Mouse (Mus musculus) activated CD4-positive, CD25-positive, alpha-beta regulatory T cell (primary cell): Measurements from ENCODE around the gene Akip1. TPM values are rescaled to one million over a fixed set of nuclear protein-coding genes. Genes with fewer than 3 reads are reported as not detected.

Experiments
- polyA plus RNA-seq, 2 experiments: library from polyadenylated mRNA; unstranded; fragments of 100-300 nt; shearing (Covaris generic); gene quantifications; one replicate each; pipeline ENCODE4 v1.2.1; 2017

The Akip1 gene
- 10 to 100 TPM; 33.9 to 34.2 TPM for polyA plus RNA-seq

DNA sequence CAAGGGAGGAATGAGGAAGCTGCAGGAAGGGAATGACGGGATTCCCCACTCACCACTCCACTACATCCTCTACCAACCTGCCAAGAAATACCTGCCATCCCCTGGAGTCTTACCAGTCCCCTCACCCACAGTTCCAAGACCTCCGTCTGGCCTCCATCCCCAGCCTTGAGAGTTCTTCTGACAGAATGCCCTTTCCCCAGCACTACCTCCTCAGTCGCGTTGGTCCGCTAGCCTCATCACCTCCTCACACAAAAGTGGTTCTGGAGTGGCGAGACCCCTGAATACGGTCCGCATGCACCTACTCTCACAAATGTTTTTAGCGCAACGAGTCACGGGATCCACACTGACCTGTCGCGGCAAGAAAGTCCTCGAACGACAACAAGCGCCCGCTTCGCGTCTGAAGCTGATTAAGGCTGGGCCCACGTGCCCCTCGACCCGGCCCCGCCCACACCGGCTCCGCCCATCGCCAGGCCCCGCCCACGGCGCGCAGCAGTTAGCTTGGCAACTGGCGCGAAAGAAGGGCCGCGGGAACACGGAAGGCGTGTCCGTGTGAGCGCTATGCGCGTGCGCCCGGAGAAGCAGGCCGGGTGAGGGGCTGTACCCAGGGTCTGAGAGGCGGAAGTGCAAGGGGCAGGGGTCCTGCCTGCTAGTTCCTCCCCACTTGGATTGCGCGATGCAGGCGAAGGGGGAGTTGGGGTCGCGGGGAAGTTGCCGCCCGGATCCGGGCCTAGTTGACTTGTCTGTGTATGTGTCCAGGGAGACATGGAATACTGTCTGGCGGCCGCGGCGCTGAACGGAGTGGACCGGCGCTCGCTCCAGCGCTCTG, at the start of gene Akip1, which contains the start of gene St5:
Gene Akip1 (plus strand): TSS at position 501 of the 826 bp plus-strand sequence.
Gene St5 (minus strand): TSS at position 416 of the 826 bp plus-strand sequence.

DNA sequence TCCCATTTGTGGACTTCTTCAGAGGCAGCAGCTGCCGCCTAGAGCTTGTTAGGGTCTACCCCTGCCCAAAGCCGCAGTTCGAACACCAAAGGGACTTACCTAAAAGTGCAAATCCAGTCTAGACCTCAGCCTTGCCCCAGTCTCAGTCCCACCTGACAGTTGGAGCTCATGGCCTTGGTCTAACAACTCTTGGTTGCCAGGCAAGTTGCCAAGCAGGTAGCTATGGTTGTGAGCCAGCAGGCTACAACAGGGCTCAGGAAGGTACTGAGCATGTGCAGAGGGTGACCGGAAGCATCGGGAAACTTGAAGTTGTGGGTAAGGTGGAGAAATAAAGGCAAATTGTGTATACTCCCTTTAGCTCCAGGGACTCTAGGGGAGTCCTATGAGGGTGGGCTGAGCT, 20.2 kb downstream of the Akip1 start, which contains the start of gene BC051019:
Gene BC051019 (minus strand): TSS at position 154 of the 400 bp plus-strand sequence.

DNA sequence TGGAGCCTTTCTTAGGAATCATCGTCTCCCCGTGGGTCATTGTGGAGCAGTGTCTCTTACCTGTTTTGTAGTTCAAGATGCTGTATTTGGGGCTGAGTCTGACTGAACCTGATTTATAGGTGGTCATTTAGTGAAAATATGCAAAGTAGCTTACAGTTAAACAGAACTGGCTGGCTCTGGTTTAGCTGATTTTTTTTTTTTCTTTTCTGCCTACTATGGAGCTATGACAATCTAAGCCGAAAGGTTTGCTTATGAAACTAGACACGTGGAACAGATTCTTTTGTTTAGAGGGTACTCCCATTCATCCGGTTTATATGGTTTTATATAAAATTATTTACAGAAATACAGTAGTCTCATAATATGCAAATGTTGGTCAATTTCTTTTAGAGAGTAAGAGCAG, 28.1 kb downstream of the Akip1 start, which contains the start of gene Ascl3:
Gene Ascl3 (minus strand): TSS at position 101 of the 400 bp plus-strand sequence.

DNA sequence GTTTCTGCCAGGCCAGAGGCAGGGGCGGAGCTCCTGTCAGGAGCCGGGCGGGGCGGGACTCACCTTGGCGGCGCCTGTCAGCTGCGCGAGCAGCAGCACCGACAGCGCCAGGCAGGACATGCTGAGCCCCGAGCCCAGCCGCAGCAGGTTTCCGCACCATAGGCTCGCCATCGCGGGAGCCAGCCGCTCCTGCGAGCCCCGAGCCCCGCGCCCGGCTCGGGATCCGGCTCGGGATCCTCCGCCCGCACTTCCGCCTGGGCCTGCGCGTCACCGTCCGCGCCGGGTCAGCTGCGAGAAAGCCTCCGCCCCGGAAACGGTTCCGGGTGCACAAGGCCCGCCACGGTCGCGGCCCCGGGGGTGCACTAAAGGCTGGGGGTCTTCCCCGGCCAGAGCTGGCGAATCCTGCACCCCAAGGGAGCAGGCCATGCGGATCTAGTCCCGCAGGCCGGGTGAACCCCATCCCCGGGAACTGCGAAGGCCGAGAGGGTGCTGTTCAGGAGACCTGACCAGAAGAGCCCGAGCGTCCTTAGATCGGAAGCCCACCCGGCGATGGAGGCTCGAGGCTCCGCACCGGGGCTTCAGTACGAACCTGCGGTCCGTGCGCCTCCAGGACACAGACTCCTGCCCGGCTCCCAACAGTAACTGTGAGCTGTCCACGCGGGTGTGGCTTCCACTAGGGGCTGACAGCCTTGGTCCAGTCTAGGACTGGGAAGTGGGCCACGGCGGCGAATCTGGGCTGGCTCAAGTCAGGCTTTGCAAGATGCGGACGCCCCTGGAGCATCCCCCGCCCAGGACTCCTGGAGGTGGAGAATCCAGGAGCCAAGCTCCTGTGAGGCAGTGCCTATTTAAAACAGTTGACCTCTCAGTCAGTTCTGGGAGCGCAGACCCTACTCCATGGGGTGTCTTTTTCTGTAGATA, 48.8 kb downstream of the Akip1 start, which contains the start of gene Tmem9b:
Gene Tmem9b (minus strand): TSS at position 868 of the 918 bp plus-strand sequence.

Other genes starting within 250 kb of the Akip1 start
- gene Trim66, start 195.6 kb upstream of the Akip1 start, polyA plus RNA-seq, result under 1 TPM in 1 of 2 experiments, not detected in 1; 0.34 TPM
- 100 to 1,000 TPM; 100 to 170 TPM for gene Rpl27a, start 184.5 kb upstream of the Akip1 start, polyA plus RNA-seq
- gene St5, start 85 bp upstream of the Akip1 start, polyA plus RNA-seq, result under 1 TPM; 0.12 to 0.81 TPM
- under 1 TPM in 1 of 2 experiments, not detected in 1; 0.25 TPM for gene BC051019, start 20.2 kb downstream of the Akip1 start, polyA plus RNA-seq
- gene Ascl3, start 28.0 kb downstream of the Akip1 start, polyA plus RNA-seq, result under 1 TPM in 1 of 2 experiments, not detected in 1; 0.31 TPM
- gene Tmem9b, start 49.2 kb downstream of the Akip1 start, polyA plus RNA-seq, result 100 to 1,000 TPM; 139 to 171 TPM
- gene Nrip3, start 78.3 kb downstream of the Akip1 start, polyA plus RNA-seq, result under 1 TPM; 0.25 to 0.90 TPM
- under 1 TPM in 1 of 2 experiments, not detected in 1; 0.21 TPM for gene Scube2, start 162.0 kb downstream of the Akip1 start, polyA plus RNA-seq